Mouse (Mus musculus): ENCODE data around the gene Hal. TPM values are rescaled to one million over a fixed set of nuclear protein-coding genes. Genes with fewer than 3 reads are reported as not detected.
"Not testable (repeated sequence)": the region's sequence is repeated elsewhere in the genome, so short reads cannot be mapped to it uniquely, and the experiment has no call there.

The Hal gene
- polyA plus RNA-seq, 1 experiment from 2014 or later: not detected

DNA sequence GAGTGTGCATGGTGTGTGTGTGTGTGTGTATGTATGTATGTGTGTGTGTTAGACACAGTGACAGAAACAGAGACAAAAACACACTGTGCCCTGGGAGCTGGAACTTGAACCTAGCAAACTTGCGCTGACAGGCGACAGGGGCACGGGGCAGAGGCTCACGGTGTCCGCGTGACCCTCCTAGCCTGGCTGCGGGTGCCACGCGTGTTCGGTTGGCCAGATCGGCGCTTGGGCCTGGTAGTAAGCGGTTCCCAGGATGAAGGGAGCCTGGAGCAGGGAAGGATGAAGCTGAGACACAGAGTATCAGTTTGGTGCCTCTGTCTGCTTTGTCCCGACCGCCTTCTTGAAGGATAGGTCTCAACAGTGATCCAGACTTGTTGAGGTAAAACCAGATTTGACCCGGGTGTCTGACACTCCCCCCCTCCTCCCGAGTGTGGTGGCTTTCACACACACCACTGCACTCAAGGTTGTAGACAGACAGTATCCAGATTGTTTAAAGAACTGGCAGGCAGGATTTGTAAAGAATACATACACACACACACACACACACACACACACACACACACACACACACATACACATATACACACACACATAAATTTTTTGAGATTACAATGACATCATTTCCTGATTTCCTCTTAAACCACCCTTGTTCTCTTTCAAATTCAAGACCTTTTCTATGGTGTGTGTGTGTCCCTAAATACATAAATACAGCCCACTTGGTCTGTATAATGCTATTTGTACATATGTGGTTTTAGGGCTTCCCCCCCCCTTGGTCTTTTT lies 52.1 kb downstream of the Hal start, which contains the start of gene Ccdc38:
Ccdc38 (plus strand) TSS at position 202 of the 780 bp plus-strand sequence.
- H3K27me3 ChIP-seq: peaks cover 7% of the 10 kb centered on the region; the same call in 1 of the 2 replicates
- WGBS: 68% methylated on average over 17 of the region's 17 CpGs
- peaks cover 12% of the 10 kb centered on the region for H3K4me1 ChIP-seq (replicated peaks)
- no peak within 1 kb of the TSS for H3K27ac ChIP-seq
- peak within 1 kb of the TSS; percentile 43 for H3K4me3 ChIP-seq (replicated peaks)
- peak within 1 kb of the TSS; percentile 86 for H3K4me2 ChIP-seq
- ATAC-seq (ENCODE audit: insufficient number of reproducible peaks, insufficient read depth, low FRiP score, low TSS enrichment, low read depth): no peak
- peak within 1 kb of the TSS; percentile 50 for H3K9ac ChIP-seq (replicated peaks)
- no peaks in the 10 kb centered on the region for H3K9me3 ChIP-seq
- H3K36me3 ChIP-seq: no peaks in the 10 kb centered on the region

- 87% methylated on average over 1 of the region's 1 CpGs for WGBS
- Histone ChIP-seq H3K36me3 (no peaks in the 10 kb centered on the region), H3K4me1 (replicated peaks) (peaks cover 12% of the 10 kb centered on the region), H3K27ac (no peak overlapping the region), H3K4me3 (replicated peaks) (no peak overlapping the region), H3K9ac (replicated peaks) (no peak overlapping the region), H3K4me2 (no peak overlapping the region), H3K27me3 (peaks cover 5% of the 10 kb centered on the region; the same call in 1 of the 2 replicates), H3K9me3 (no peaks in the 10 kb centered on the region)
- ATAC-seq (ENCODE audit: insufficient number of reproducible peaks, insufficient read depth, low FRiP score, low TSS enrichment, low read depth): no peak
Observed at GRCm38 (mm10) chr10:93541585-93541984, 53.0 kb downstream of the Hal start.

DNA sequence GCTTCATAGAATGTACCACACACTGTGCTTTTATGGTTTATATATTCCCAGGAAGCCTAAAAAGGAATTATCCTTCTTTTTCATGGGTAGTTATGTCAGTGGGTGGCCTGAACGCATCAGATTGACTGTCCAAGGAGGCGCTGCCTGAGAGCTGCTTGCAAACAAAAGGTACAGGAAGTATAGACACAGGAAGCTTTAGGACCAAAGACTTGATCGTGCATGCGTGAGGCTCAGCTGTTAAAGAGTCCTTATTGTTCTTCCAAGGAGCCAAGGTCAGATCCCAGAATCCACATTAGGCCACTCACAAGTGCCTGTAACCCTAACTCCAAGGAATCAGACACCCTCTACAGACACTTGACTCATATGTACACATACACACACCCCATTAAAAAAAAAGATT lies 53.8 kb downstream of the Hal start:
- Histone ChIP-seq H3K9ac (replicated peaks) (no peak overlapping the region), H3K27ac (no peak overlapping the region), H3K4me2 (no peak overlapping the region), H3K4me3 (replicated peaks) (no peak overlapping the region), H3K9me3 (no peaks in the 10 kb centered on the region), H3K36me3 (no peaks in the 10 kb centered on the region), H3K27me3 (peaks cover 5% of the 10 kb centered on the region; the same call in 1 of the 2 replicates), H3K4me1 (replicated peaks) (peaks cover 12% of the 10 kb centered on the region)
- ATAC-seq (ENCODE audit: insufficient number of reproducible peaks, insufficient read depth, low FRiP score, low TSS enrichment, low read depth): no peak
- WGBS: 84% methylated on average over 4 of the region's 4 CpGs

DNA sequence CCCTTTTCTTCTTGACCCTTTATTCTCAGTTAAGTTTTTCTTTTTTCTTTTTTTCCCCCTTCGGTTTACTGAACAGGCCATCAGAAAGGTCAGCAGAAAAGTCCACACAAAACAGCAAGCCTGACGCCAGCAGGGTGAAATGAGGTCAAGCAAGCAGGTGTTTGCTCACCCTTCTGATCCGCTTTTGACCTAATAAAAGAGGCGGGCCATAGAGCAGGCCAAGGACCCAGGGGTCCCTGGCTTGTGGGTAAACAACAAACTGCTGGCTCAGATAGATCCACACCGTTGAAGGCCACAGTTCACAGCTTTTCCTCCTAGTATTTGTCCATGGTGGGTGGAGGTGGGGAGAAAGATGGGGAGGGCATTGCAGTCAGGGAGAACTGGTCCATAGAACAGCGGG lies 54.6 kb downstream of the Hal start:
- no peaks in the 10 kb centered on the region for H3K9me3 ChIP-seq
- H3K4me3 ChIP-seq (replicated peaks): no peak overlapping the region
- H3K36me3 ChIP-seq: no peaks in the 10 kb centered on the region
- 76% methylated on average over 6 of the region's 6 CpGs for WGBS
- no peak overlapping the region for H3K27ac ChIP-seq
- no peak overlapping the region for H3K9ac ChIP-seq (replicated peaks)
- no peak overlapping the region for H3K4me2 ChIP-seq
- H3K27me3 ChIP-seq: no peaks in the 10 kb centered on the region
- no peak for ATAC-seq (ENCODE audit: insufficient number of reproducible peaks, insufficient read depth, low FRiP score, low TSS enrichment, low read depth)
- peaks cover 12% of the 10 kb centered on the region for H3K4me1 ChIP-seq (replicated peaks)

- H3K4me3 ChIP-seq (replicated peaks): no peak overlapping the region
- H3K27ac ChIP-seq: no peak overlapping the region
- H3K36me3 ChIP-seq: no peaks in the 10 kb centered on the region
- peaks cover 12% of the 10 kb centered on the region for H3K4me1 ChIP-seq (replicated peaks)
- no peak overlapping the region for H3K4me2 ChIP-seq
- 67% methylated on average over 5 of the region's 5 CpGs for WGBS
- no peaks in the 10 kb centered on the region for H3K9me3 ChIP-seq
- no peaks in the 10 kb centered on the region for H3K27me3 ChIP-seq
- ATAC-seq (ENCODE audit: insufficient number of reproducible peaks, insufficient read depth, low FRiP score, low TSS enrichment, low read depth): no peak
- no peak overlapping the region for H3K9ac ChIP-seq (replicated peaks)
Observed at GRCm38 (mm10) chr10:93544172-93544571, 55.6 kb downstream of the Hal start.

- ATAC-seq (ENCODE audit: insufficient number of reproducible peaks, insufficient read depth, low FRiP score, low TSS enrichment, low read depth): no peak
- Histone ChIP-seq H3K27me3 (no peaks in the 10 kb centered on the region), H3K4me2 (no peak overlapping the region), H3K9ac (replicated peaks) (no peak overlapping the region), H3K9me3 (no peaks in the 10 kb centered on the region), H3K27ac (no peak overlapping the region), H3K4me1 (replicated peaks) (no peaks in the 10 kb centered on the region), H3K4me3 (replicated peaks) (no peak overlapping the region), H3K36me3 (no peaks in the 10 kb centered on the region)
- 86% methylated on average over 4 of the region's 4 CpGs for WGBS
Observed at GRCm38 (mm10) chr10:93547741-93548270, 59.2 kb downstream of the Hal start.

DNA sequence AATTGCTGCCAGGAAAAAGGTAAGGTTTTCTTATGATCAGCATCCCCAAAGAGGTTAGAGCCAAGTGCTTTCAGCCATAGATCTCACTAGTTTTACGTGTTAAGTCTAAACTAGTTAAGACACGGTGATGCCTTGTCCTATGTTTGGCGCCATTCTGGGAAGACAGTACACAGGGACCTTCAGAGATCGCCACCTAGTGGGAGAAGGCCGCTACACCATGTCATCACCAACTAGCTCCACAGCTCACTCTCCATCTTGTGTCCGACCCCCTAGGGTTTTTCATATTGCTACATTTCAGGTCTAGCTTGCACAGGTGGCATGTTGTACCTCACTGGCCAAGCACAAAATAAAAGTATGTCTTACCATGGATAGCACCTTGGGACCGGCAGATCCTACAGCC lies 60.4 kb downstream of the Hal start:
- Histone ChIP-seq H3K9me3 (no peaks in the 10 kb centered on the region), H3K4me1 (replicated peaks) (no peaks in the 10 kb centered on the region), H3K4me2 (no peak overlapping the region), H3K9ac (replicated peaks) (no peak overlapping the region), H3K36me3 (no peaks in the 10 kb centered on the region), H3K27ac (no peak overlapping the region), H3K27me3 (no peaks in the 10 kb centered on the region), H3K4me3 (replicated peaks) (no peak overlapping the region)
- 14% methylated on average over 7 of the region's 7 CpGs for WGBS
- ATAC-seq (ENCODE audit: insufficient number of reproducible peaks, insufficient read depth, low FRiP score, low TSS enrichment, low read depth): no peak

GRCm38 (mm10) chr10:93549821-93550220 lies 61.3 kb downstream of the Hal start:
- no peak overlapping the region for H3K9ac ChIP-seq (replicated peaks)
- H3K4me1 ChIP-seq (replicated peaks): no peaks in the 10 kb centered on the region
- WGBS: 82% methylated on average over 10 of the region's 10 CpGs
- ATAC-seq (ENCODE audit: insufficient number of reproducible peaks, insufficient read depth, low FRiP score, low TSS enrichment, low read depth): no peak
- H3K4me3 ChIP-seq (replicated peaks): no peak overlapping the region
- no peaks in the 10 kb centered on the region for H3K36me3 ChIP-seq
- H3K27me3 ChIP-seq: no peaks in the 10 kb centered on the region
- no peak overlapping the region for H3K4me2 ChIP-seq
- no peaks in the 10 kb centered on the region for H3K9me3 ChIP-seq
- no peak overlapping the region for H3K27ac ChIP-seq

DNA sequence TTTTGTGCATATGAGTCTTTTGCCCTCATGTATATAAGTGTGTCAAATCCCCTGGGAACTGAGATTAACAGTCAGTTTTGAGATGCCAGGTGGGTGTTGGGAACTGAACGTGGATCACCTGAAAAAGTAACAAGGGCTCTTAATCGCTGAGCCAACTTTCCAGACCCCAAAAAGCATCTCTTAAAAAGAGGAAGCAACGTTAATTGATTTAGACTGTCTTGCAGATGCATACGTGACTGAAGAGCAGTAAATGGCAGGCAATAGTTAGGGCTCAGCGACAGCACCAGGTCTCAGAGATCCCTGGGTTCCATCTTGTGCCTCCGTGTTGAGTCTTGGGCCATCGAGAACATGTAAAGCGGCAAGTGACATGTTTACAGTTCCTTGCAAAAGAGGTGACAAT lies 64.0 kb downstream of the Hal start:
- H3K9me3 ChIP-seq: no peaks in the 10 kb centered on the region
- H3K27me3 ChIP-seq: no peaks in the 10 kb centered on the region
- no peak for ATAC-seq (ENCODE audit: insufficient number of reproducible peaks, insufficient read depth, low FRiP score, low TSS enrichment, low read depth)
- no peaks in the 10 kb centered on the region for H3K4me1 ChIP-seq (replicated peaks)
- H3K9ac ChIP-seq (replicated peaks): no peak overlapping the region
- no peak overlapping the region for H3K27ac ChIP-seq
- no peak overlapping the region for H3K4me3 ChIP-seq (replicated peaks)
- no peaks in the 10 kb centered on the region for H3K36me3 ChIP-seq
- H3K4me2 ChIP-seq: no peak overlapping the region
- WGBS: 83% methylated on average over 8 of the region's 8 CpGs

DNA sequence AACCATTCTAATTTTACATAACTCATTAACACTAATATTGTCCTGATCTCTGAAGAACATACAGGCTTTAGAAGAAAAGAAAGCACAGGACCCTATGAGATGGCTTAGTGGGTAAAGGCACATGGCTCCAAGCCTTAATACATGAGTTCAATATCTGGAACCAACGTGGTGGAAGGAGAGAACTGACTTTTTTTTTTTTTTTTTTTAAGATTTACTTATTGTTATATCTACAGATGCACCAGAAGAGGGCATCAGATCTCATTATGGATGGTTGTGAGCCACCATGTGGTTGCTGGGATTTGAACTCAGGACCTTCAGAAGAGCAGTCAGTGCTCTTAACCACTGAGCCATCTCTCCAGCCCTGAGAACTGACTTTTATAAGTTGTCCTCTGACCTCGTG lies 69.4 kb downstream of the Hal start:
- not testable (repeated sequence) for H3K4me3 ChIP-seq (replicated peaks); H3K27me3 ChIP-seq; H3K27ac ChIP-seq; H3K9me3 ChIP-seq; H3K4me1 ChIP-seq (replicated peaks); H3K4me2 ChIP-seq; ATAC-seq (ENCODE audit: insufficient number of reproducible peaks, insufficient read depth, low FRiP score, low TSS enrichment, low read depth); H3K9ac ChIP-seq (replicated peaks); H3K36me3 ChIP-seq
- 66% methylated on average over 2 of the region's 2 CpGs for WGBS

DNA sequence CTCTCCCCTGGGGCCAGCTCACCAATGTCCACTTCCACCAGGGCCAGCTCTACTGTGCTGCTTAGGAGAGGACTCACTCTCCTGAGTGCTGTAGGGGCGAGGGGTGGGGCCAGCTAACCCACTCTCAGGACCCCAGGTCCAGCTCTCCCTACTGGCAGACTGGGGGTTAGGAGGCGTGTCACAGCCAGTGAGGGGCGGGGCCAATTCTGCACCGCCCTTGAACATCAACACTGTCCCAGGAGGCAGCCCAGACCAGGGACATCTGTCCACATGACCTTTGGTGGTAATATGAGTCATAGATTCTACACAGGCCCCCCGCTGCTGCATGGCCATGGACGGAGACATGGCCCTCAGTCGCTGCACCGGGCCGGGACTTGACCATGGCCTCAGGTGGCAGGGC lies 71.2 kb downstream of the Hal start:
- H3K36me3 ChIP-seq: no peaks in the 10 kb centered on the region
- H3K9ac ChIP-seq (replicated peaks): no peak overlapping the region
- no peak overlapping the region for H3K27ac ChIP-seq
- no peaks in the 10 kb centered on the region for H3K9me3 ChIP-seq
- 43% methylated on average over 9 of the region's 9 CpGs for WGBS
- H3K4me3 ChIP-seq (replicated peaks): no peak overlapping the region
- H3K4me2 ChIP-seq: no peak overlapping the region
- H3K4me1 ChIP-seq (replicated peaks): no peaks in the 10 kb centered on the region
- ATAC-seq (ENCODE audit: insufficient number of reproducible peaks, insufficient read depth, low FRiP score, low TSS enrichment, low read depth): no peak
- H3K27me3 ChIP-seq: no peaks in the 10 kb centered on the region

Data from limb, embryonic 12.5 days (tissue).